Mouse (Mus musculus) spleen, adult 2 months (tissue): Measurements from ENCODE around the gene Cul3.

Source experiments
- CTCF ChIP-seq: fragments of 200-500 bp; IDR thresholded peaks from 2 replicates; pipeline ENCODE4 v1.5.1; 2011; ENCODE audit warnings: mild to moderate bottlenecking, inconsistent platforms; ENCODE audit not compliant: insufficient read depth, insufficient read length, insufficient replicate concordance; ENCODE audit errors: extremely low read depth
- POLR2A ChIP-seq: fragments of 200-500 bp; IDR thresholded peaks from 2 replicates; pipeline ENCODE4 v1.6.1; 2011; ENCODE audit warnings: low read depth, low read length, inconsistent platforms

GRCm38 (mm10) chr1:80381302-80381701 is 41.0 kb upstream of the Cul3 start:
- TF ChIP-seq CTCF = no peak
- TF ChIP-seq POLR2A = no peak
